Mouse (Mus musculus) midbrain, embryonic 14.5 days (tissue): Measurements from ENCODE around the gene Crtc2. TPM values are rescaled to one million over a fixed set of nuclear protein-coding genes. Genes with fewer than 3 reads are reported as not detected.

Source experiments
- ATAC-seq: fragments of 200-750 bp; cut with Nextera tagmentation; 2 replicates; pipeline ENCODE4 v1.8.0; 2017; ENCODE audit warnings: moderate number of reproducible peaks, moderate library complexity; ENCODE audit not compliant: low FRiP score, low TSS enrichment
- DNase-seq: peaks from one replicate; pipeline ENCODE4 v3.0.0-alpha.2; 2015
- H3K27ac ChIP-seq: fragments of 300-500 bp; sonication (generic); replicated peaks from 2 replicates; pipeline ENCODE4 v1.5.1; 2014; ENCODE audit warnings: mild to moderate bottlenecking, low read depth, low read length, moderate library complexity
- H3K27me3 ChIP-seq: fragments of 300-500 bp; sonication (generic); 2 replicates; pipeline ENCODE4 v1.6.1; 2014; ENCODE audit warnings: low read length, control low read depth, mixed read lengths; ENCODE audit not compliant: control insufficient read depth, insufficient read depth
- H3K36me3 ChIP-seq: fragments of 300-500 bp; sonication (generic); 2 replicates; pipeline ENCODE4 v1.6.1; 2014; ENCODE audit warnings: low read length, control low read depth; ENCODE audit not compliant: control insufficient read depth, insufficient read depth
- H3K4me1 ChIP-seq: fragments of 300-500 bp; sonication (generic); 2 replicates; pipeline ENCODE4 v1.6.1; 2014; ENCODE audit warnings: mild to moderate bottlenecking, antibody characterized with exemption, low read length, control low read depth; ENCODE audit not compliant: control insufficient read depth, insufficient read depth
- H3K4me2 ChIP-seq: fragments of 300-500 bp; sonication (generic); 2 replicates; pipeline ENCODE4 v1.6.1; 2014; ENCODE audit warnings: mild to moderate bottlenecking, low read length, moderate library complexity
- H3K4me3 ChIP-seq: fragments of 300-500 bp; sonication (generic); replicated peaks from 2 replicates; pipeline ENCODE4 v1.5.1; 2014; ENCODE audit warnings: low read depth, low read length
- H3K9ac ChIP-seq: fragments of 300-500 bp; sonication (generic); replicated peaks from 2 replicates; pipeline ENCODE4 v1.6.1; 2014; ENCODE audit warnings: mild to moderate bottlenecking, low read length, moderate library complexity
- H3K9me3 ChIP-seq: fragments of 300-500 bp; sonication (generic); 2 replicates; pipeline ENCODE4 v1.6.1; 2016; ENCODE audit warnings: low read length, control low read depth, mixed read lengths; ENCODE audit not compliant: control insufficient read depth
- WGBS: fragments of 180-500 bp; shearing (Covaris S2); extraction: QIAGEN DNeasy Blood & Tissue Kit; methylation state at CpG from one replicate; pipeline ENCODE4 v1.1.7; 2014; 5-methylcytosine and 5-hydroxymethylcytosine counted together
- polyA plus RNA-seq: library from polyadenylated mRNA; unstranded; fragments of >200 nt; fragmentation: Nextera tagmentation; extraction: Ambion mirVana; gene quantifications from 2 replicates; pipeline ENCODE4 v1.2.1, GENCODE M21; 2014

Crtc2 gene
- polyA plus RNA-seq, 1 experiment from 2014 or later = 11.4 TPM

GRCm38 (mm10) chr3:90255784-90256353 lies 1.9 kb downstream of the Crtc2 start:
- WGBS = 95% methylated on average over 14 of the region's 14 CpGs

GRCm38 (mm10) chr3:90256731-90257530 lies 3.0 kb downstream of the Crtc2 start:
- Histone ChIP-seq H3K9me3 (no peaks in the 10 kb centered on the region), H3K4me3 (no peak overlapping the region), H3K9ac (no peak overlapping the region), H3K27ac (no peak overlapping the region), H3K4me2 (no peak overlapping the region), H3K4me1 (peaks cover 8% of the 10 kb centered on the region), H3K36me3 (peaks cover 52% of the 10 kb centered on the region), H3K27me3 (no peaks in the 10 kb centered on the region)
- no peak for ATAC-seq
- DNase-seq = no peak
- WGBS = 93% methylated on average over 19 of the region's 19 CpGs

More at GRCm38 (mm10) chr3:90255784-90256353, 1.9 kb downstream of the Crtc2 start:
- Histone ChIP-seq H3K9ac (no peak overlapping the region), H3K4me3 (no peak overlapping the region; the same call in none of the 2 replicates), H3K4me1 (peaks cover 8% of the 10 kb centered on the region), H3K9me3 (no peaks in the 10 kb centered on the region), H3K27me3 (no peaks in the 10 kb centered on the region), H3K4me2 (peak overlapping the region; percentile 64), H3K36me3 (peaks cover 48% of the 10 kb centered on the region), H3K27ac (no peak overlapping the region)
- no peak for ATAC-seq
- no peak for DNase-seq

GRCm38 (mm10) chr3:90258521-90258920 lies 4.6 kb downstream of the Crtc2 start:
- H3K27me3 ChIP-seq = no peaks in the 10 kb centered on the region
- H3K4me3 ChIP-seq = no peak overlapping the region
- 93% methylated on average over 4 of the region's 4 CpGs for WGBS
- DNase-seq (no peak), ATAC-seq (no peak)
- H3K27ac ChIP-seq = no peak overlapping the region
- peaks cover 8% of the 10 kb centered on the region for H3K4me1 ChIP-seq
- H3K4me2 ChIP-seq = no peak overlapping the region
- H3K9me3 ChIP-seq = no peaks in the 10 kb centered on the region
- H3K36me3 ChIP-seq = peaks cover 68% of the 10 kb centered on the region
- H3K9ac ChIP-seq = no peak overlapping the region

GRCm38 (mm10) chr3:90263121-90263771 lies 9.3 kb downstream of the Crtc2 start:
- Histone ChIP-seq H3K36me3 (peaks cover 58% of the 10 kb centered on the region), H3K27ac (no peak overlapping the region), H3K4me1 (peaks cover 9% of the 10 kb centered on the region), H3K4me2 (no peak overlapping the region), H3K9ac (no peak overlapping the region), H3K4me3 (no peak overlapping the region), H3K9me3 (no peaks in the 10 kb centered on the region), H3K27me3 (no peaks in the 10 kb centered on the region)
- ATAC-seq (no peak), DNase-seq (no peak)
- 96% methylated on average over 5 of the region's 5 CpGs for WGBS

GRCm38 (mm10) chr3:90264687-90265033 lies 10.7 kb downstream of the Crtc2 start:
- 36% methylated on average over 10 of the region's 10 CpGs for WGBS
- ATAC-seq = no peak
- H3K9ac ChIP-seq = peak overlapping the region; percentile 96

GRCm38 (mm10) chr3:90265034-90265931 lies 11.3 kb downstream of the Crtc2 start, which contains the start of gene Dennd4b:
Dennd4b (plus strand) TSS chr3:90265185.
- ATAC-seq = peak; percentile 85
- Histone ChIP-seq H3K27me3 (no peaks in the 10 kb centered on the region), H3K9me3 (no peaks in the 10 kb centered on the region), H3K27ac (peak within 1 kb of the TSS; percentile 94), H3K9ac (peak within 1 kb of the TSS; percentile 96), H3K4me2 (peak within 1 kb of the TSS; percentile 93), H3K36me3 (peaks cover 39% of the 10 kb centered on the region), H3K4me3 (peak within 1 kb of the TSS; percentile 88), H3K4me1 (peaks cover 9% of the 10 kb centered on the region)
- peak; percentile 89 for DNase-seq
- under 1% methylated on average over 87 of the region's 87 CpGs for WGBS

More at GRCm38 (mm10) chr3:90264687-90265033, 10.7 kb downstream of the Crtc2 start:
- Histone ChIP-seq H3K4me3 (peak overlapping the region; percentile 88), H3K36me3 (peaks cover 46% of the 10 kb centered on the region), H3K27me3 (no peaks in the 10 kb centered on the region), H3K27ac (peak overlapping the region; percentile 94), H3K4me1 (peaks cover 9% of the 10 kb centered on the region), H3K4me2 (peak overlapping the region; percentile 93), H3K9me3 (no peaks in the 10 kb centered on the region)
- no peak for DNase-seq

- peaks cover 9% of the 10 kb centered on the region for H3K4me1 ChIP-seq
- no peaks in the 10 kb centered on the region for H3K27me3 ChIP-seq
- H3K9me3 ChIP-seq = no peaks in the 10 kb centered on the region
- H3K36me3 ChIP-seq = peaks cover 39% of the 10 kb centered on the region
- peak overlapping the region; percentile 93 for H3K4me2 ChIP-seq
- ATAC-seq (peak; percentile 48; the same call in 1 of the 2 replicates), DNase-seq (no peak)
- 22% methylated on average over 16 of the region's 16 CpGs for WGBS
- H3K4me3 ChIP-seq = peak overlapping the region; percentile 88
- H3K27ac ChIP-seq = peak overlapping the region; percentile 94
- peak overlapping the region; percentile 96 for H3K9ac ChIP-seq
Measured at GRCm38 (mm10) chr3:90265932-90266741, 12.2 kb downstream of the Crtc2 start.
